Mouse (Mus musculus) spleen, adult 2 months (tissue): Measurements from ENCODE around the gene Pcif1. TPM values are rescaled to one million over a fixed set of nuclear protein-coding genes. Genes with fewer than 3 reads are reported as not detected.
A peak's percentile ranks its signal among the peaks of the same experiment; 100 is the strongest.
"Not testable (repeated sequence)": the region's sequence is repeated elsewhere in the genome, so short reads cannot be mapped to it uniquely, and the experiment has no call there.

Source experiments
- DNase-seq, 2 experiments: peaks; one replicate each; pipeline versions ENCODE4 v3.0.0 to v3.0.0-alpha.2; 2012 to 2021; ENCODE audit warnings: low spot score in 2 of 2, low read depth in 1 of 2
- H3K27ac ChIP-seq: fragments of 200-500 bp; 2 replicates; pipeline ENCODE4 v1.5.1; 2012; ENCODE audit warnings: low read length, inconsistent platforms; ENCODE audit not compliant: insufficient read depth
- H3K27me3 ChIP-seq: fragments of 200-500 bp; 2 replicates; pipeline ENCODE4 v1.6.1; 2012; ENCODE audit warnings: mild to moderate bottlenecking, moderate library complexity, low read length, inconsistent platforms; ENCODE audit not compliant: control insufficient read depth, insufficient read depth
- H3K36me3 ChIP-seq: fragments of 200-500 bp; 2 replicates; pipeline ENCODE4 v1.6.1; 2012; ENCODE audit warnings: mild to moderate bottlenecking, low read length, inconsistent platforms; ENCODE audit not compliant: control insufficient read depth, insufficient read depth
- H3K4me1 ChIP-seq: fragments of 200-500 bp; 2 replicates; pipeline ENCODE4 v1.6.1; 2011; ENCODE audit warnings: inconsistent platforms; ENCODE audit not compliant: control insufficient read depth, insufficient read depth, insufficient read length
- H3K4me3 ChIP-seq: fragments of 200-500 bp; 2 replicates; pipeline ENCODE4 v1.5.1; 2011; ENCODE audit warnings: mild to moderate bottlenecking, inconsistent platforms; ENCODE audit not compliant: insufficient read depth, insufficient read length; ENCODE audit errors: extremely low read depth
- CTCF ChIP-seq: fragments of 200-500 bp; IDR thresholded peaks from 2 replicates; pipeline ENCODE4 v1.5.1; 2011; ENCODE audit warnings: mild to moderate bottlenecking, inconsistent platforms; ENCODE audit not compliant: insufficient read depth, insufficient read length, insufficient replicate concordance; ENCODE audit errors: extremely low read depth
- POLR2A ChIP-seq: fragments of 200-500 bp; IDR thresholded peaks from 2 replicates; pipeline ENCODE4 v1.6.1; 2011; ENCODE audit warnings: low read depth, low read length, inconsistent platforms
- WGBS: fragments of 180-500 bp; shearing (Covaris S2); methylation state at CpG from one replicate; pipeline ENCODE4 v1.1.7; 2018; 5-methylcytosine and 5-hydroxymethylcytosine counted together
- polyA plus RNA-seq: library from polyadenylated mRNA; depleted of rRNA; stranded (reverse); fragments of >200 nt; gene quantifications from 2 replicates; pipeline ENCODE4 v1.2.3, GENCODE M21; 2012

The Pcif1 gene
- polyA plus RNA-seq, 1 experiment, result 33.2 TPM

GRCm38 (mm10) chr2:164866741-164867551, 12.2 kb upstream of the Pcif1 start:
- H3K36me3 ChIP-seq, result no peaks in the 10 kb centered on the region
- no peaks in the 10 kb centered on the region; the same call in 1 of the 2 replicates for H3K27me3 ChIP-seq
- TF ChIP-seq POLR2A (no peak), CTCF (no peak)
- H3K27ac ChIP-seq, result peak overlapping the region; percentile 89
- peak in 1 of 2 experiments; percentile 47 for DNase-seq
- H3K4me1 ChIP-seq, result peaks cover 16% of the 10 kb centered on the region
- no peak overlapping the region for H3K4me3 ChIP-seq
- 35% methylated on average over 16 of the region's 16 CpGs for WGBS

GRCm38 (mm10) chr2:164867566-164867965, 11.5 kb upstream of the Pcif1 start:
- 92% methylated on average over 7 of the region's 7 CpGs for WGBS
- peak overlapping the region; percentile 89 for H3K27ac ChIP-seq
- TF ChIP-seq POLR2A (no peak), CTCF (no peak)
- DNase-seq, result no peak
- no peaks in the 10 kb centered on the region for H3K36me3 ChIP-seq
- H3K4me3 ChIP-seq, result no peak overlapping the region
- peaks cover 12% of the 10 kb centered on the region; the same call in 1 of the 2 replicates for H3K4me1 ChIP-seq
- no peaks in the 10 kb centered on the region; the same call in 1 of the 2 replicates for H3K27me3 ChIP-seq

- peak; percentile 69 to 81 for DNase-seq
- H3K36me3 ChIP-seq, result no peaks in the 10 kb centered on the region
- peak overlapping the region; percentile 89 for H3K27ac ChIP-seq
- H3K27me3 ChIP-seq, result no peaks in the 10 kb centered on the region
- H3K4me3 ChIP-seq, result no peak overlapping the region
- 11% methylated on average over 7 of the region's 7 CpGs for whole genome bisulfite sequencing
- no peak for TF ChIP-seq POLR2A
- no peak for TF ChIP-seq CTCF
- H3K4me1 ChIP-seq, result peaks cover 10% of the 10 kb centered on the region; the same call in 1 of the 2 replicates
These were observed 10.6 kb upstream of the Pcif1 start for GRCm38 (mm10) chr2:164868491-164868890.

- DNase-seq, result no peak
- Histone ChIP-seq H3K4me3 (no peak overlapping the region), H3K4me1 (peaks cover 11% of the 10 kb centered on the region; the same call in 1 of the 2 replicates), H3K27me3 (no peaks in the 10 kb centered on the region), H3K36me3 (no peaks in the 10 kb centered on the region), H3K27ac (no peak overlapping the region)
- 72% methylated on average over 6 of the region's 6 CpGs for WGBS
- TF ChIP-seq CTCF (no peak), POLR2A (no peak)
These were observed 7.4 kb upstream of the Pcif1 start for GRCm38 (mm10) chr2:164871602-164872303.

- 63% methylated on average over 3 of the region's 3 CpGs for WGBS
- Histone ChIP-seq H3K27me3 (no peaks in the 10 kb centered on the region), H3K4me3 (no peak overlapping the region), H3K36me3 (no peaks in the 10 kb centered on the region), H3K4me1 (peaks cover 12% of the 10 kb centered on the region; the same call in 1 of the 2 replicates), H3K27ac (no peak overlapping the region)
- DNase-seq, result no peak
- TF ChIP-seq POLR2A (no peak), CTCF (no peak)
These were observed 5.5 kb upstream of the Pcif1 start for GRCm38 (mm10) chr2:164873621-164874020.

- no peak for DNase-seq
- TF ChIP-seq POLR2A (no peak), CTCF (no peak)
- 50% methylated on average over 1 of the region's 1 CpGs for WGBS
- Histone ChIP-seq H3K27ac (no peak overlapping the region; the same call in 1 of the 2 replicates), H3K36me3 (no peaks in the 10 kb centered on the region), H3K4me1 (peaks cover 11% of the 10 kb centered on the region; the same call in 1 of the 2 replicates), H3K27me3 (no peaks in the 10 kb centered on the region), H3K4me3 (no peak overlapping the region)
These were observed 4.8 kb upstream of the Pcif1 start for GRCm38 (mm10) chr2:164874239-164874769.

- not testable (repeated sequence) for H3K4me3 ChIP-seq, H3K27me3 ChIP-seq, H3K36me3 ChIP-seq, DNase-seq, H3K27ac ChIP-seq
- 65% methylated on average over 2 of the region's 2 CpGs for WGBS
- peaks cover 12% of the 10 kb centered on the region; the same call in 1 of the 2 replicates for H3K4me1 ChIP-seq
These were observed 3.5 kb upstream of the Pcif1 start for GRCm38 (mm10) chr2:164875648-164876047.

- not testable (repeated sequence) for H3K4me3 ChIP-seq, DNase-seq, H3K27me3 ChIP-seq, H3K36me3 ChIP-seq
- Histone ChIP-seq H3K4me1 (peaks cover 13% of the 10 kb centered on the region; the same call in 1 of the 2 replicates), H3K27ac (peak overlapping the region; percentile 84; the same call in 1 of the 2 replicates)
- WGBS, result 71% methylated on average over 11 of the region's 11 CpGs
These were observed 1.5 kb upstream of the Pcif1 start for GRCm38 (mm10) chr2:164877376-164878215.
